Mouse (Mus musculus): ENCODE results near the gene Ccdc167. TPM values are rescaled to one million over a fixed set of nuclear protein-coding genes. Genes with fewer than 3 reads are reported as not detected.

Ccdc167 gene
- polyA plus RNA-seq, 1 experiment = 28.3 TPM

GRCm38 (mm10) chr17:29711076-29711744 lies 5.6 kb downstream of the Ccdc167 start:
- TF ChIP-seq CTCF (IDR thresholded peaks at IDR 0.05; ENCODE audit: control insufficient read depth, insufficient read depth, low read length) = no peak
- no peak for TF ChIP-seq POLR2A (IDR thresholded peaks at IDR 0.05; ENCODE audit: borderline replicate concordance, control insufficient read depth, low read depth, low read length)
- Histone ChIP-seq H3K27ac (ENCODE audit: control insufficient read depth, insufficient read depth, low read depth, low read length, poor library complexity) (no peak overlapping the region), H3K4me3 (replicated peaks; ENCODE audit: control insufficient read depth, low read depth, low read length) (no peak overlapping the region), H3K4me1 (ENCODE audit: control insufficient read depth, insufficient read depth, low read length) (peaks cover 2% of the 10 kb centered on the region; the same call in 1 of the 2 replicates)
- 84% methylated on average over 19 of the region's 19 CpGs for WGBS

DNA sequence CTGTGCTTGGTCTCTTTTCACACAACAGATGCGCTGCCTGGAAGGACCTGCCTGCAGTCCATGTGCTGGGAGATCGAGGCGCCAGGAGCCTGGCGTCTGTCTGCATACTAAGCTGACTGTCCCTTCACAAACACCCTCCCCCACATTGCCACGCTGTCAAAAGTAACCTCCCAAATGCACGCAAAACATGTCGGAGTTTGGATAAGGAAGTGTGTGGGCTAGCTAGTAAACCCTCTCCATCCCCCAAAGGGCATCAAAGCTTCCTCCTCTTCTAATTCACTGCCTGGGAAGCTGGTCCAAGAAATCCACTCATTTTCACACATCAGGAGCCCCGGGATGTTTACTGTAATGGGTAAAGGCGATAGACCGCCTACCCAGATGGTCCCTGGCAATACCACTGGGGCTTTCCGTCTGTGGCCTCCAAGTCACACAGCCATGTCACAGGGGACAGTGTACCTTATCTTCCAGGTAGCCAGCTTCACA lies 6.2 kb downstream of the Ccdc167 start:
- Histone ChIP-seq H3K4me1 (ENCODE audit: control insufficient read depth, insufficient read depth, low read length) (no peaks in the 10 kb centered on the region; the same call in 1 of the 2 replicates), H3K27ac (ENCODE audit: control insufficient read depth, insufficient read depth, low read depth, low read length, poor library complexity) (no peak overlapping the region), H3K4me3 (replicated peaks; ENCODE audit: control insufficient read depth, low read depth, low read length) (no peak overlapping the region)
- 84% methylated on average over 11 of the region's 11 CpGs for WGBS
- TF ChIP-seq CTCF (IDR thresholded peaks at IDR 0.05; ENCODE audit: control insufficient read depth, insufficient read depth, low read length) = no peak
- no peak for TF ChIP-seq POLR2A (IDR thresholded peaks at IDR 0.05; ENCODE audit: borderline replicate concordance, control insufficient read depth, low read depth, low read length)

- Histone ChIP-seq H3K27ac (ENCODE audit: control insufficient read depth, insufficient read depth, low read depth, low read length, poor library complexity) (no peak overlapping the region), H3K4me1 (ENCODE audit: control insufficient read depth, insufficient read depth, low read length) (no peaks in the 10 kb centered on the region; the same call in 1 of the 2 replicates), H3K4me3 (replicated peaks; ENCODE audit: control insufficient read depth, low read depth, low read length) (no peak overlapping the region)
- TF ChIP-seq CTCF (IDR thresholded peaks at IDR 0.05; ENCODE audit: control insufficient read depth, insufficient read depth, low read length) = no peak
- TF ChIP-seq POLR2A (IDR thresholded peaks at IDR 0.05; ENCODE audit: borderline replicate concordance, control insufficient read depth, low read depth, low read length) = no peak
- WGBS = 47% methylated on average over 5 of the region's 5 CpGs
Measured at GRCm38 (mm10) chr17:29708783-29709182, 8.1 kb downstream of the Ccdc167 start.

GRCm38 (mm10) chr17:29706981-29707545 lies 9.8 kb downstream of the Ccdc167 start:
- no peak for TF ChIP-seq CTCF (IDR thresholded peaks at IDR 0.05; ENCODE audit: control insufficient read depth, insufficient read depth, low read length)
- no peak for TF ChIP-seq POLR2A (IDR thresholded peaks at IDR 0.05; ENCODE audit: borderline replicate concordance, control insufficient read depth, low read depth, low read length)
- 86% methylated on average over 5 of the region's 5 CpGs for WGBS
- H3K4me3 ChIP-seq (replicated peaks; ENCODE audit: control insufficient read depth, low read depth, low read length) = no peak overlapping the region
- no peaks in the 10 kb centered on the region; the same call in 1 of the 2 replicates for H3K4me1 ChIP-seq (ENCODE audit: control insufficient read depth, insufficient read depth, low read length)
- H3K27ac ChIP-seq (ENCODE audit: control insufficient read depth, insufficient read depth, low read depth, low read length, poor library complexity) = no peak overlapping the region

- Histone ChIP-seq H3K27ac (ENCODE audit: control insufficient read depth, insufficient read depth, low read depth, low read length, poor library complexity) (no peak overlapping the region), H3K4me1 (ENCODE audit: control insufficient read depth, insufficient read depth, low read length) (no peaks in the 10 kb centered on the region), H3K4me3 (replicated peaks; ENCODE audit: control insufficient read depth, low read depth, low read length) (no peak overlapping the region)
- WGBS = 79% methylated on average over 5 of the region's 5 CpGs
- TF ChIP-seq CTCF (IDR thresholded peaks at IDR 0.05; ENCODE audit: control insufficient read depth, insufficient read depth, low read length) (no peak), POLR2A (IDR thresholded peaks at IDR 0.05; ENCODE audit: borderline replicate concordance, control insufficient read depth, low read depth, low read length) (no peak)
Measured at GRCm38 (mm10) chr17:29705881-29706280, 11.0 kb downstream of the Ccdc167 start.

DNA sequence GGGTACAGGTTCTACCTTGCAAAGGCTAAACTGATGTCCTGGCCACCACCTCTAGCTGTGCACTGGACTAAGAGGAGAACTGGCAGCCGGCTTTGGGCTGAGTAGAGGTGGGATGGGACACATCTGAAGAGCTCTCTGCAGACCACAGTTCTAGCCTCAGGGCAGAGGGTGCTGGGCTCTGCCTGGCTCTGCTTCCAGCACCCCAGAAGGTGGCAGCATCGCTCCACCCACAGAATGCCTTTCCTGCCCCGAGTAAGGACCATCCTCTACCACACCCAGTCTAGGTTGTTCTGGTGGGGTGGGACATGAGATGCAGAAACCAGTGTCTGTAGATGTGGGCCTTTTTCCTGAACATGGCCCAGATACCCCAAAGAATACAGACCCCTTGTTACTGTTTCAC lies 12.1 kb downstream of the Ccdc167 start:
- Histone ChIP-seq H3K27ac (ENCODE audit: control insufficient read depth, insufficient read depth, low read depth, low read length, poor library complexity) (no peak overlapping the region), H3K4me3 (replicated peaks; ENCODE audit: control insufficient read depth, low read depth, low read length) (no peak overlapping the region), H3K4me1 (ENCODE audit: control insufficient read depth, insufficient read depth, low read length) (no peaks in the 10 kb centered on the region)
- WGBS = 47% methylated on average over 3 of the region's 3 CpGs
- no peak for TF ChIP-seq POLR2A (IDR thresholded peaks at IDR 0.05; ENCODE audit: borderline replicate concordance, control insufficient read depth, low read depth, low read length)
- TF ChIP-seq CTCF (IDR thresholded peaks at IDR 0.05; ENCODE audit: control insufficient read depth, insufficient read depth, low read length) = peak; percentile 86

DNA sequence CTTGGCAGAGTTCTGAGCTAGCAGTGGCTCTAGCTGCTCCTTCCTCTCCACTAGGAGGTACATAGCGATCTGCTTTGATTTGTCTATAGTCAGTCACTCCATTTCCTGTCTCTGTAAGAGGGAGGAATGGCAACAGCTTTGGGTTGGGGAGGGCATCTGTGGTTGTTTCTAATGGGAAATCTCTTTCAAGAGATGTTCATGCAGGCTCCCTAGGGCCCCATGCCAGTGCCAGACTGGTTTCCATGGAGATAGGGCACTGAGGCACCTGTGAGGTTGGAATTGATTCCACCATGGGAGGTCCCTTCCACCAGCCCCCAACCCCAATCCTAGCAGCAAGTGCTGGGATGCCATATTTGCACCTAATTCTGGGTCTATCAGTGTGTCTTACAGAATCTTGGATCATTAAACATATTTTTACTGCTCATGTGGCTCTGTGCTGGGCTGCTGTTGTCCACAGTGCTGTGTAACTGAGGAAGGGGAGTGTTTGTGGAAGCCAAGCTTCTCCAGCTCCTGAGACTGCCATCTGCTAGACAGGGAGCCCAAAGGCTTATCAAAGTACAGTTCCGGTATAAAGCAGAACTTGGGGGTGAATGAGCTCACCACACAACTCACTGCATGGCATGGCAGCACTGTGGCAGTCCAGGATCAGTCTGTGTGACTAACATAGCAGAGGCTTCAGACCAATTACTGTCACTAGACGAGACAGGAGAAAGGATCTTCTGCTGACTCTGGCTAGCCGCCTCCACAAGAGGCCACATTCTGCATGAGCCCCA lies 13.7 kb downstream of the Ccdc167 start:
- WGBS = 49% methylated on average over 4 of the region's 4 CpGs
- Histone ChIP-seq H3K4me3 (replicated peaks; ENCODE audit: control insufficient read depth, low read depth, low read length) (no peak overlapping the region), H3K4me1 (ENCODE audit: control insufficient read depth, insufficient read depth, low read length) (no peaks in the 10 kb centered on the region), H3K27ac (ENCODE audit: control insufficient read depth, insufficient read depth, low read depth, low read length, poor library complexity) (no peak overlapping the region)
- TF ChIP-seq POLR2A (IDR thresholded peaks at IDR 0.05; ENCODE audit: borderline replicate concordance, control insufficient read depth, low read depth, low read length) = no peak

- WGBS = 94% methylated on average over 7 of the region's 7 CpGs
- Histone ChIP-seq H3K4me3 (replicated peaks; ENCODE audit: control insufficient read depth, low read depth, low read length) (no peak overlapping the region), H3K4me1 (ENCODE audit: control insufficient read depth, insufficient read depth, low read length) (no peaks in the 10 kb centered on the region), H3K27ac (ENCODE audit: control insufficient read depth, insufficient read depth, low read depth, low read length, poor library complexity) (no peak overlapping the region)
- TF ChIP-seq POLR2A (IDR thresholded peaks at IDR 0.05; ENCODE audit: borderline replicate concordance, control insufficient read depth, low read depth, low read length) (0 out of 2 replicates have a peak, but pooled peaks have one; percentile 10), CTCF (IDR thresholded peaks at IDR 0.05; ENCODE audit: control insufficient read depth, insufficient read depth, low read length) (no peak)
Measured at GRCm38 (mm10) chr17:29700573-29700972, 16.3 kb downstream of the Ccdc167 start.

All from bone marrow, adult 2 months (tissue).